Mouse (Mus musculus) bone marrow macrophage, adult 2 months (primary cell): ENCODE results near the gene Cytip.

Experiments
- CTCF ChIP-seq: IDR thresholded peaks from 2 replicates; pipeline ENCODE4 v1.5.1; 2012; ENCODE audit warnings: low read depth, mild to moderate bottlenecking, low read length, moderate library complexity
- POLR2A ChIP-seq: IDR thresholded peaks from 2 replicates; pipeline ENCODE4 v1.6.1; 2012; ENCODE audit warnings: mild to moderate bottlenecking, low read depth, low read length, borderline replicate concordance

DNA sequence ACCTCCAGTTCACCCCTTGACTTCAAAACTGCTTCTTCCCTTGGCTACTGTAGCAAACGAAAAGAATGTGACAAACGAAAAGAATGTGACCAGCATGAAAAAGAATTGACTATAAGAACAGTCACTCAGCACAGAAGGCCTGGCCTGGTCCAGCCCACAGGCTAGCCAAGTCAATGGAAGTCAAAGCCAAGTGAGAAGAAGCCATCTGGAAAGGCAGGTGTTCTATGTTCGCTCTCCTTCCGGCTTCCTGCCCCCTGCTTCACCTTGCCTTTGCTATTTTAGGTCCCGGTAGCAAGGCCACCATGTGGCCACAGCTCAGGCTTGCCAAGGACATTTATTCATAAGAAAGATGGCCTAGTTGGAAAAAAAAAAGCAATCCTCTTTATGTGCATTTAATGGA, 56.7 kb downstream of the Cytip start:
- TF ChIP-seq POLR2A, result no peak
- TF ChIP-seq CTCF, result no peak
